Comparison of ENCODE assay signal across 18 mouse cellular contexts in the genomic region with DNA sequence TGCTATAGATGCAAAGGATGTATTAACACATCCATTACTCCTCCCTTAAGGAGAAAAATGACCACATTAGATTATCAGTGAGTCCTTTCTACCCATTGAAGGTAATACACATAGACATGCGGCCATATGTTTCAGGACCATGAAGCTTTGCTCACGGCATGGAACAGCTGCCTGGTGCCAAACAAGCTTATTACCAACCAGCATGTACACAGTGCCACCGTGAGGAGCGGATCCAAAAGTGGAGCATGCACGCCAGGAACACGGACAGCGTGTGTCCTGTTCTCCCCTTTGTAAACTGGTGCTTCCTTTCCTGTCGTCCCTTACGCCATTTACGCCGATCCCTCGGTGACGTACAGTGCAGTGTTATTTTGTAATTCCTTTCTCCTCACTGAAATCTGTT.
DNase-seq lines count a peak whose midpoint lies in the region; ATAC-seq and TF ChIP-seq lines count a peak whose summit lies in the region.
"Had no signal": no experiment of that assay in that cellular context is flagged by ENCODE, and none has a peak within 500 bp of the region (broad histone marks: within the 10 kb centered on the region; RNA-seq: fewer than 3 reads in every experiment).

No protein-coding gene starts in this region.

- peaks cover 7% of the 10 kb centered on the region; the same call in 1 of the 2 replicates for H3K4me1 ChIP-seq in midbrain, postnatal 0 days (ENCODE audit: insufficient read depth, low read length)
- peaks cover 4% of the 10 kb centered on the region; the same call in 1 of the 2 replicates for H3K4me1 ChIP-seq in midbrain, embryonic 11.5 days (ENCODE audit: control insufficient read depth, insufficient read depth, low read length)
- H3K4me1 ChIP-seq: liver, embryonic 13.5 days had no signal

- intact Hi-C loops in heart, postnatal 36 days (cut with DNase I), result no loop called here

- H3K27me3 ChIP-seq in midbrain, postnatal 0 days (ENCODE audit: insufficient read depth, low read length), result no peaks in the 10 kb centered on the region
- H3K27me3 ChIP-seq in midbrain, embryonic 11.5 days (ENCODE audit: control insufficient read depth, insufficient read depth, low read length), result no peaks in the 10 kb centered on the region
- H3K27me3 ChIP-seq: CH12.LX; limb, embryonic 12.5 days; liver, embryonic 13.5 days; midbrain, embryonic 15.5 days had no signal

- no peaks in the 10 kb centered on the region for H3K36me3 ChIP-seq in midbrain, postnatal 0 days (ENCODE audit: insufficient read depth, low read length)
- no peaks in the 10 kb centered on the region for H3K36me3 ChIP-seq in midbrain, embryonic 11.5 days (ENCODE audit: control insufficient read depth, insufficient read depth, low read length)
- H3K36me3 ChIP-seq: limb, embryonic 12.5 days; liver, embryonic 13.5 days; midbrain, embryonic 15.5 days had no signal

- no peak overlapping the region for H3K4me2 ChIP-seq in midbrain, postnatal 0 days (ENCODE audit: low read depth, low read length, poor library complexity, severe bottlenecking)
- no peak overlapping the region for H3K4me2 ChIP-seq in midbrain, embryonic 11.5 days
- H3K4me2 ChIP-seq: limb, embryonic 12.5 days; liver, embryonic 13.5 days; midbrain, embryonic 15.5 days had no signal

- no peak overlapping the region for H3K27ac ChIP-seq in midbrain, postnatal 0 days (ENCODE audit: low read depth, low read length)
- H3K27ac ChIP-seq in midbrain, embryonic 11.5 days (ENCODE audit: low read depth, low read length), result no peak overlapping the region
- H3K27ac ChIP-seq: limb, embryonic 12.5 days; liver, embryonic 13.5 days; midbrain, embryonic 15.5 days had no signal

- H3K9me3 ChIP-seq in midbrain, postnatal 0 days (ENCODE audit: low read length), result no peaks in the 10 kb centered on the region
- H3K9me3 ChIP-seq in midbrain, embryonic 11.5 days (ENCODE audit: control insufficient read depth, low read length), result no peaks in the 10 kb centered on the region
- H3K9me3 ChIP-seq: limb, embryonic 12.5 days; liver, embryonic 13.5 days; midbrain, embryonic 15.5 days had no signal

- H3K9ac ChIP-seq in midbrain, postnatal 0 days (replicated peaks; ENCODE audit: low read length, poor library complexity, severe bottlenecking), result no peak overlapping the region
- no peak overlapping the region for H3K9ac ChIP-seq in midbrain, embryonic 11.5 days (ENCODE audit: low read length)
- H3K9ac ChIP-seq: limb, embryonic 12.5 days; liver, embryonic 13.5 days; midbrain, embryonic 15.5 days had no signal

- peak; percentile 90 for DNase-seq in heart, adult 11 months
- no peak for DNase-seq in heart, postnatal 36 days
- peak; percentile 69 for DNase-seq in midbrain, postnatal 0 days (ENCODE audit: low spot score)
- DNase-seq in midbrain, embryonic 11.5 days (ENCODE audit: low spot score, missing footprints), result no peak
- DNase-seq in cerebellum, adult 9-11 months, result peak; percentile 92
- no peak for DNase-seq in urinary bladder, postnatal 14 days (ENCODE audit: low spot score)
- DNase-seq in kidney, adult 18-20 months, result no peak
- no peak for DNase-seq in urinary bladder, postnatal 36 days (ENCODE audit: low spot score in 2 of 2)
- DNase-seq: adrenal gland, postnatal 10 days; gastrocnemius, postnatal 14 days; kidney, adult 9 months; kidney, postnatal 36 days; liver, embryonic 13.5 days; right cerebral cortex, postnatal 14 days; thymus, postnatal 25 days had no signal

- H3K4me3 ChIP-seq in midbrain, postnatal 0 days (ENCODE audit: low read depth, low read length), result no peak overlapping the region
- H3K4me3 ChIP-seq in midbrain, embryonic 11.5 days (ENCODE audit: low read depth, low read length), result no peak overlapping the region
- H3K4me3 ChIP-seq: limb, embryonic 12.5 days; liver, embryonic 13.5 days; midbrain, embryonic 15.5 days had no signal

- 84% methylated on average over 13 of the region's 13 CpGs for WGBS in midbrain, postnatal 0 days
- 96% methylated on average over 13 of the region's 13 CpGs for WGBS in midbrain, embryonic 11.5 days

- no peak for ATAC-seq in midbrain, postnatal 0 days (ENCODE audit: low FRiP score)
- no peak for ATAC-seq in midbrain, embryonic 11.5 days (ENCODE audit: low FRiP score)
- ATAC-seq: midbrain, embryonic 15.5 days had no signal

- TF ChIP-seq CTCF in midbrain, postnatal 0 days (IDR thresholded peaks at IDR 0.05), result peak; percentile 31

Comparison
In these comparisons a context has a peak if more than half of its experiments do, and no peak if none do; other contexts are left out.
1. DNase-seq: peak in heart, adult 11 months (single experiment), midbrain, postnatal 0 days (single experiment) and cerebellum, adult 9-11 months (single experiment); none in heart, postnatal 36 days (0 of 2), midbrain, embryonic 11.5 days (single experiment), urinary bladder, postnatal 14 days (single experiment), kidney, adult 18-20 months (single experiment) and urinary bladder, postnatal 36 days (0 of 2).